Mouse (Mus musculus): ENCODE results near the gene Nudt14.

Gene Nudt14

GRCm38 (mm10) chr12:112941776-112942713 lies at the start of gene Nudt14:
Gene Nudt14, minus strand, starts transcription at chr12:112942124.
- peak; percentile 85 to 93 for DNase-seq

GRCm38 (mm10) chr12:112991444-112991843 lies 49.5 kb upstream of the Nudt14 start:
- no peak for DNase-seq

- DNase-seq: no peak
Measured at GRCm38 (mm10) chr12:112990706-112991405, 48.9 kb upstream of the Nudt14 start.

GRCm38 (mm10) chr12:112987877-112988276 lies 46.0 kb upstream of the Nudt14 start:
- DNase-seq: peak; percentile 18 to 72

GRCm38 (mm10) chr12:112985346-112985745 lies 43.4 kb upstream of the Nudt14 start:
- peak in 1 of 2 experiments; percentile 9 for DNase-seq

GRCm38 (mm10) chr12:112982031-112982430 lies 40.1 kb upstream of the Nudt14 start:
- DNase-seq: no peak

- DNase-seq: peak in 1 of 2 experiments; percentile 16
Measured at GRCm38 (mm10) chr12:112977156-112977555, 35.2 kb upstream of the Nudt14 start.

- DNase-seq: peak; percentile 95 to 98
Measured at GRCm38 (mm10) chr12:112976371-112977073, 34.6 kb upstream of the Nudt14 start, which contains the start of gene Btbd6. Gene Btbd6, plus strand, starts transcription at chr12:112976482.

GRCm38 (mm10) chr12:112974736-112975135 lies 32.8 kb upstream of the Nudt14 start:
- no peak for DNase-seq

- no peak for DNase-seq
Measured at GRCm38 (mm10) chr12:112969616-112970015, 27.7 kb upstream of the Nudt14 start.

- no peak for DNase-seq
Measured at GRCm38 (mm10) chr12:112968943-112969342, 27.0 kb upstream of the Nudt14 start.

- DNase-seq: no peak
Measured at GRCm38 (mm10) chr12:112965783-112966182, 23.9 kb upstream of the Nudt14 start.

GRCm38 (mm10) chr12:112961872-112962271 lies 19.9 kb upstream of the Nudt14 start:
- peak in 1 of 2 experiments; percentile 27 for DNase-seq

- peak in 1 of 2 experiments; percentile 27 for DNase-seq
Measured at GRCm38 (mm10) chr12:112961428-112961827, 19.5 kb upstream of the Nudt14 start.

GRCm38 (mm10) chr12:112959421-112959820 lies 17.5 kb upstream of the Nudt14 start:
- DNase-seq: no peak

GRCm38 (mm10) chr12:112958303-112958702 lies 16.4 kb upstream of the Nudt14 start:
- DNase-seq: peak; percentile 42 to 77

GRCm38 (mm10) chr12:112955800-112956199 lies 13.9 kb upstream of the Nudt14 start:
- peak; percentile 71 to 92 for DNase-seq

GRCm38 (mm10) chr12:112952926-112953565 lies 11.1 kb upstream of the Nudt14 start:
- no peak for DNase-seq

- peak; percentile 55 to 69 for DNase-seq
Measured at GRCm38 (mm10) chr12:112952433-112952832, 10.5 kb upstream of the Nudt14 start.

GRCm38 (mm10) chr12:112951150-112951842 lies 9.4 kb upstream of the Nudt14 start:
- no peak for DNase-seq

- DNase-seq: no peak
Measured at GRCm38 (mm10) chr12:112950761-112951129, 8.8 kb upstream of the Nudt14 start.

Measured in kidney, postnatal 36 days (tissue).